Mouse (Mus musculus): ENCODE results near the gene Neurod2.

- TF ChIP-seq CTCF (IDR thresholded peaks at IDR 0.05; ENCODE audit: low read depth) = no peak
- TF ChIP-seq EP300 (IDR thresholded peaks at IDR 0.05; ENCODE audit: low read depth) = no peak
Observed at GRCm38 (mm10) chr11:98339071-98339501, 9.6 kb upstream of the Neurod2 start.

All from liver, embryonic 14.5 days (tissue).